Mouse (Mus musculus) right cerebral cortex, postnatal 4 days (tissue): ENCODE results near the gene Ift43.

Experiments used
- DNase-seq: peaks from one replicate; pipeline ENCODE4 v3.0.0-alpha.2; 2022

The Ift43 gene

DNA sequence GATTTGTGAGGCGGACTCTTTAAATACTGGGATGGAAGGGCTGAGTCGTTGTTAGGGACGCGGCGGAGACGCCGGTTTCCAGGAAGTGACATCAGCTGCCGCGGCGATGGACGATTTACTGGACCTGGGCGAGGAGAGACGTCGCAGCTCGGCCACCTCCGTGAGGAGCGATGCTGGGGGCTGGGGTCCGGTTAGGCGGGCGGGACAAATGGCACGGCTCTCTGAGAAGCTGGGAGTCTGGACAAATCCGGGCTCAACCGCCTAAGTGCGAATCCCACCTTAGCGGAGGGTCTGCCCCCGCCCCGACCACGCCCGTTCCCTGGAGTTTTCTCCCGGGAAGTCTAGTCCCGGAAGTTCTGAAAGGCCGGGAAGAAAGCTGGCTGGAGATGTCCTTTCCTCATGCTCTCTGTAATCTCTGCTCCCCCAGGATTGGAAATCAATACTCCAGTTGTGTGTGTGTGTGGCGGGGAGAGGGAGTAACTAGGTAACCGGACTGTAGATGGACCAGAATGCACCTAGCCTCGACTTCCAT is at the start of gene Ift43:
Ift43 (plus strand) TSS at position 61 of the 532 bp plus-strand sequence.
- DNase-seq, result peak; percentile 79

DNA sequence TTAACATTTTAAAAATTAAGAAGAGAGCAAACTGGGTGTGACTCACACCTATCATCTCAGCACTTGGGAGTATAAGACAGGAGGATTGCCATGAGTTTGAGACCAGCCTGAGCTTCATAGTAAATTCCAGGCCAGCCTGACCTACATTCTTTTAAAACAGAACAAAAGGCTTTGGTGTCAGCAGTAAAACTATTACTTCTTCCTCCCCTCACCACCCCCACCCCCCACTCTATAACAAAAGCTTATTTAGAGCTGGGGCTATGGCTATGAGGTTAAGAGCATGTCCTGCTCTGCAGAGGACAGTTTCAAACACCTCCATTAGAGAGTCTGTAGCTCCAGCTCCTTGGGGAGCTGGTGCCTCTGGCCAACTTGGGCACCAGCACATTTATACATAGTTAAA is 46.8 kb upstream of the Ift43 start:
- no peak for DNase-seq

DNA sequence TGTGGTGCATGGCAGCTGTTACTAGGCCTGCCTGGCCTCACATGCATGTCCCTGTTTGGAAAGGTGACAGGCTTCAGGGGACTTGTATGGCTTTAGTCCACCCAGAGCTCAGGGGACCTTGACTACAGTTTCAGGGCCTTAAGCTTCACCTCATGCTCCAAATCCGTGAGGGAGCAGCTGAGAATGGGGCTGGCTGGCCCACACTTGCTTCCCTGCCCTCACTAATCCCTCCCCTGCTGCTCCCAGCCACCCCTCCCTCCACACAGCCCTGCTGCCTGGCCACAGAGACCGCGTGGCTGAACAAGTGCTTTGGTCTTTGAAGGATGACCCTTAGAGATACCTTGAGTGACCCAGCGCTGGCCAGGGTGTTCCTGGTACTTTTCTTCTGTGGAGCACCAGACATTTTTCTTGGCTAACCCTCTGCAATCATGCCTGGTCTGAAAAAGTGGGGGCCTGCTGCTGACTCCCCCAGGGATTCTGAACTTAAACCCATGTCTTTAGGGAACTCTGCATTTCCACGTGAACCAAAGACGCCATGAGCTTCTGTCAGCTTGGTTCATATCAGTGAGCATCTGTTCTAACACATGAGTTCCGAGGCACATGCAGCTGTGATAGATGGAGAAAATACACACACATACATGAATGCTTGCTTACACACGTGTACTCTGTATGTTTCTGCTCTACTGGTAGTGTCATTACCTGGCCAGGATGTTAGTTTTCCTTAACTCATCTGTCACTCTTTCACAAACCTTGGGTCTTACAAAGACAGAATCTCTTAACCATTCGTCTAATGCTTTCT is 45.8 kb upstream of the Ift43 start:
- DNase-seq, result no peak

DNA sequence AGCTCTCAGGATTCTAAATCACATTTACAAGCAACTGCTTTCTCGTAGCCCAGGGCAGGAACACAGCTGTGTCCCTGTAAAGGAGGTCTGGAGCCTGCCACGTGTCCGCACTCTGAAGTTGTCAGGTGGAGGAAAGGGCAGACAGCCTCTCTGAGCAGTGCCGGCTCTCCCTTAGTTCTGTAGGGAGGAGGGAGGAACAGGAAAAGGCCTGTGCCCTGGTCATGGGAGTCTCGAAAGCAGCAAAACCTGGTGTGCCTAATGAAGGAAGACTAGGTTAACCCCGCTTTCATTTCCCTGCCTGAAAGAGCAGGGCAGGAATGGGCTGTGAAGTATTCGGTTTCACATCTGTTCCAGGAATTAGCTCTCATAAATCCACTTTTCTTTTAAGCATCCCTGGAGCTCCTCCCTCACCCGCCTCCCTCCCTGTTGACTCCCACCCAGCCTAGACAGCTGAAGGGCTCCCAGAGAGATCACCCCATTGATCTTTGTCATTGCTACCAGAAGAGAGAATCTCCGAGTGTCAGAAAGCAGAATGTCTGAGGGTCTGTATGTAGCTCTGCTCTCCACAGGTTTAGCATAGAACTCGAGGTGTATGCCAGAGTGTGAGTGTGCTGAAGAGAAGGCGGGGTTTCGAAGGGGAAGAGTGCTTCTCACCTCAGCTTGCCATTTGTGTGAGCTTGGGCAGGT is 45.0 kb upstream of the Ift43 start:
- no peak for DNase-seq

DNA sequence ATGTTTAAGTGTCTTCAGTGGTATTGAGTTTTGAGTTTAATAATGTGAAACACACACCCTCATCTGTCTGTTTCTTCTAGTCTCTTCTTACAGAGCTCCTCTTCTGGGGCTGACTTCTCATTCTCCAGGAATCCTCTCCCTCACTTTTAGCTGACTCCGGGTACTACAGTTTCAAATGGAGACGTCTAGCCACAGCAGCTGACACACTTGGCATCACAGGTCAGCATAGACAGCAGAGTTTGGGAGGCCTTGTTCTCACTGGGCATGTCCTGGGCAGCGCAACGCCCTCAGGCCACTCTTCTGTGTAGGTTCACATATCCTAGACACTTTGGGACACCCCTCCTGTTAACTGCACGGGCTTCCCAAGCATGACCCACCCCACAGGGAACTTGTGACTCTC is 43.3 kb upstream of the Ift43 start:
- DNase-seq, result no peak

DNA sequence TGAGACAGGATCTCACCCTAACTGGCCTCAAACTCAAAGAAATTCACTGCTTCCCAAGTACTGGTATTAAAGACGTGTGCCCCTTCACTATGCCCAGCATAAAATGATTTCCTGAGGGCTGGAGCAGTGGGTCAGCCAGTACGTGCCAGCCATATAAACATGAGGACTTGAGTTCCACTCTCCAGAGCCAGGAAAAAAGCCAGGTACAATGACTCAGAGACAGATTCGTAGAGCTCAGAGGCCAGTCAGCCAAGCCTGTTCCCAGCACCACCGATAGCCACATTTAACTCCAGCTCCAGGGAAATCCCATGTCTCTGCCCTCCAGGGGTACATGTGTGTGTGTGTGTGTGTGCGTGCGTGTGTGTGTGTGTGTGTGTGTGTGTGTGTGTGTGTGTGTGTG is 42.6 kb upstream of the Ift43 start:
- no peak for DNase-seq

DNA sequence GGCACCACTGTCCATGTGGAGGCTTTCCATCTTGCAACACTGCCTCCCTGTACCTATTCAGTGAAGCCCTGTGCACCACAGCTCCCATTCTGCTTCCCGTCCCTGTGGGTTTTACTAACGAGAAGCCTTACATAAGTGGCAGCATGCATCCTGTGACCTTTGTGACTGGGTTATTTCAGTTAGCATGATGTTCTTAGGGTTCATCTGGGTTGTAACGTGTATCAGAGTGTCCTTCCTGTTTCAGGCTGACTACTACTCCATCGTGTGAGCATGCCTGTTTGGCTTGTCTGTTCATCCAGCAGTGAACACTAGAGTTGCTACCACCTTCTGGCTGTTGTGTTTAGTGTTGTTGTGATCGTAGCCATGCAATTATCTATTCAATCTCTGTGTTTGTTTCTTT is 36.2 kb upstream of the Ift43 start:
- no peak for DNase-seq

DNA sequence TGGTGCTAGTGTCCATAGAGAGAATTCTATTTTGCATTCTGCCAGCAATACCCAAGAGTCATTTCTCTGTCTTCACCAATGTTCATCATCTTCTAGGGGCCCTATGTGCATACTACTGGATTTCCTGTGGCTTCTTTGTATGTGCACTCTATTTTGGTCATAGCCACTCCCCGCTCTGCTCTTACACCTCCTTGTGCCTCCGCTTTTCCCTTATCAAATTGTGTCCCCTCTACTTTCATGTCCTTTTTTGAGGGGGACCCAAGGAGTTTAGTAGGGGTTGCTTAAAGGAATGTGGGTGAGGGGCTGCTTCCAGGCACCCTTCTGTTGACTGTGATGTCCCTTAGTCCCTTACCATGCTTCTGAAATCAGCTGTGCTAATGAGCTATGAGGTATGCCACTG is 35.6 kb upstream of the Ift43 start:
- no peak for DNase-seq

DNA sequence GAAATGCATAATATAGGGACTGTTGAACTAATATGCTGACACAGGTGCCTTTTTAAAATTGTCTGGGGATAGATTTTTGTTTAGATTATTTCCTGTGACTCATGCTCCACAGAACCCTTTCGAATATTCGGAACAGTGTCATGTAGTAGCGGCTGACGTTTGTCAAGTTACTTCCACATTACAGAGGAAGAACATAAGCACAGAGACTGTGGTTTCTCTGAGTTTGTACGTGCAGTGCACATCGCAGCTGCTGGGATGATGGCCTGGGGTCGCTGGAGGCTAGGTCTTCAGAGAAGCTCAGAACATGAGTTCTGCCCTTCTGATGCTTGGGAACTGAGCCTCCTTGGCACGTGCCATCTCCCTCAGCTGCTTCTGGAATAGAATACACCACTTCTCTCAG is 35.0 kb upstream of the Ift43 start:
- DNase-seq, result no peak

DNA sequence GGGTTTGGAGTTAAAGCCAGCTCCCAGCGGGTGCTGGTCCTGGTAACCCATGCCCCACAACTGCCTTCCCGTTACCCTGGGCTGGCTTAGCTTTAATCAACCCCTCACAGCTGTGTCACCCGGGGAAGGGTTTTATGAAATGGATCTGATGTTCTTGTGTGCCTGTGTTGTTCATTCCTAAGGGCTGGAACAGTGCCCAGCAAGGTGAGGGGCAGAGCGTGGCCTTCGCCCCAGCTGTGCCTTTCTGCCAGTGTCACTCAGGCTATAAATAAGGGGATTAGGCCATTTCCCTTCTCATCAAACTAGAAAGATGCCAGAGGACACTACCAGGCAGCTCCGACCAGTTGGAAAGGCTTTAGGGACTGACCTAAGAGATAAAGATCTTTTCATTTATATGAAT is 32.5 kb upstream of the Ift43 start:
- DNase-seq, result no peak

DNA sequence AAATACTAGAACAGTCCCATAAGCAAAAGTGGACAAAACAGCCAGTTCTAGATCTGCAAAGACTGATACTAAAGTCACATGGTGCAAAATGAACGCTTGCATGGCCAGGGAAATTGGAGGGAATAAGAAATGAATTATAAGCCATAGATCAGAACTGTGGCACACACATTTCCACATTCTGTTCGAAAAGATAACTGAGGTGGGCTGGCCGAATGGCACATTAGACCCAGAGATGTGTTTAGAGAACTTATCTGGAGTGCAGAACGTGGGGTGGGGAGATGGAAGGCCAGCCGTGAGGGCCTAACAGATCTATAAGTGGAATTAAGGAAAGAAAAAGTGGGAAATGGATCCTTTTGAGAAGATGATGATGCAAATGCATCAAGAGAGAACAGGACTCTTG is 30.9 kb upstream of the Ift43 start:
- DNase-seq, result no peak

DNA sequence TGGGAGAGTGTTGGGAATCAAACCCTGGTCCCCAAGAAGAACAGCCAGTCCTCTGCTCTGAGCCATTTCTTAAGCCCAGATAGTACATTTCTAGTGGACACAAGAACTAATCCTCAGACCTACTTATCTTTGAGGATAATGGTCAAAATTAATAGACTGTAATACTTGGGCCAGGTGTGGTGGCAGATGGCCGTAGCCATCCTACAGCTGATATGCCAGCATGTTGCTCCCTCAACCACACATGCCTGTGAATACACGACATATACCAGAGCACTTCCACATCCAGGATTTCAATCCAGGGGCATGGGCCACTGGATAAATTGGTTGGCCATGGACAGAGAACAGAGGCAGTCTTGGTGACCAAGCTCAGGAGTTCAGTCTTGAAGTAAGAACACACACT is 27.0 kb upstream of the Ift43 start:
- DNase-seq, result no peak

DNA sequence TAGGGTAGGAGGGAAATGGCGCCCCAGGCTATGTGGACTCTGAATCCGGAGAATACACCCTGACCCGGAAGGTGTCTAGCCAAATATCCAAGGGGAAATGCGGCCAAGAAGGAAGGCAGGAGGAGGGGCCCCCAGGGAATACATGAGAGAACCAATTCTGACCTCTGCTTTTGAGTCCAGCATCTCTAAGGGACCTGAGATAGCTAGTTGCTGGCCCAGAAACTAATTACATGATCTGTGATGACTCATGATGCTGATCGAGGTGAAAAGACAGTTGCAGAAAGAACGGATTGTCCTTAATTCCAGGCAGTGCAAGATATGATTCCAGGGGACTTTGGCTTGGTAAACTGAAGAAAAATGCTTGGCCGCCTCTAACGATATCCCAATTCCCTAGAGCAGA is 25.4 kb upstream of the Ift43 start:
- no peak for DNase-seq

DNA sequence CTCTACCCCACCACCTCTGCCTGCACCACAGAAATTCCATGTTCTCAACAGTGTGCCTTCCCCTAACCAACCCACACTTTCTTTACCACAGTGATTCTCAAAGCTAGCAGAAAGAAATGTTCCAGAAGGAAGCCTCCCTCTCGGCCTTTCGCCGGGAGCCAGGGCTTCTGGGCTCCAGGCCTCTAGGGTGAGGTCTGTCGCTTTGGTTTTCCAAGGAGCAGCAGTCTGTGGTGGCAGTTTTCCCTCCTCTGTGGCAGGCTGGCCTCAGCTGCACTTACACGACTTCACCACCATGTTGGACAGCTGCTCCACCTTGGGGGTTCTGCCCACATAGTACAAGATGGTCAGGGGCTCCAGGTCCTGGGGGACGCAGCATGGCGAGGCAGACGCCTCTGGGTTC is 24.8 kb upstream of the Ift43 start:
- DNase-seq, result no peak

DNA sequence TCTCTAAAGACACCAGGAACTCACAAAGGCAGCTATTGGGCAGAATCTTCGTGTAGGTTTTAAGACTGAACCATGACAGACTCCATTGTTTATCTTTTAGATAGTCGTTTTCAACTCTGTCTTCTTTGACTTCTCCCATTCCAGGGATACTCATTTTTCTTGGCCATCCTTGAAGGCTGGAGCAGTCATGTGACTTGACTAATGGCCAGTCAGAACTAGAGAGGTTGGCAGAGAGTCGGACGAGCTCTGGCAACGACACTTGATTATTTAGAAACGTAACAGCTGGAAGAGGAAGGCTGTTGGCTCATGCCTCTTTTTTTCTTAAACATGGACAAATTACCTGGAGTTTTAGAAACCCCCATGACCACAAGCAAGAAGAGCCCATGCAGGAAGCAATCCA is 23.0 kb upstream of the Ift43 start:
- DNase-seq, result no peak

DNA sequence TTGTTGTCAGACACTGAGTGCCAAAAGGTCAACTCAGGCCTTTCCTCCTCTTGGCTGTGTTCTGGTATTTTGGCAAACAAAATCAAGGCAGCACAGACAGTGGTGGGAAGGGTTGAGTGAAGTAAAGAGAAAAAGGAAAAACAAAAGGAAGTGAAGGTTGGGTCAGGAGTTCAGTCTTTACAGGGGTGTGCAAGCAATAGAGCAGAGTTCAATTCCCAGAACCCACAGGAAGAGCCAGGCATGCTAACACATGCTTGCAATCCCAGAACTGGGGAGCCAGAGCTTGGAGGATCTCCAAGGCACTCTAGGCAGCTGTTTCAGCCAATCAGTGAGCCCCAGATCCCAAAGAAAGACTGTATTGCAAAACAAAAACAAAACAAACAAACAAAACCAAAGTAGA is 17.5 kb upstream of the Ift43 start:
- DNase-seq, result no peak

DNA sequence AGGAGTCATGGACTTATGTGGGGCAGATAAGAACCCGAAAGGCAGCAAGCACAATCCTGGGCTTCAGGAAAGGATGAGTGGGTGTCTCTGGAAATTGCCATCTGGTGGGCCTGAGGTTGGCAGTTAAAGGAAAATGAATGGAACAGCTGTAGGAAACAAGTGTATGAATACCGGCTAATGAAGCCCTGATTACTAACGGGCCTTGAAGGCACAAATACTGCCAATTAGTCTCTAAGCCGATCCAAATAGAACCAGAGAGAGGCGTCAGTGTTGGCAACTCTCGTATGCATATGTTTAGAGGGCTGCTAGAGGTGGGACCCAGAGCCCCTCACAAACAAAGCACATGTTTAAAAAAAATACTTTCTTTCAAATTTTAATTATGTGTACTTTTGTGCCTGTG is 10.9 kb upstream of the Ift43 start:
- DNase-seq, result no peak

DNA sequence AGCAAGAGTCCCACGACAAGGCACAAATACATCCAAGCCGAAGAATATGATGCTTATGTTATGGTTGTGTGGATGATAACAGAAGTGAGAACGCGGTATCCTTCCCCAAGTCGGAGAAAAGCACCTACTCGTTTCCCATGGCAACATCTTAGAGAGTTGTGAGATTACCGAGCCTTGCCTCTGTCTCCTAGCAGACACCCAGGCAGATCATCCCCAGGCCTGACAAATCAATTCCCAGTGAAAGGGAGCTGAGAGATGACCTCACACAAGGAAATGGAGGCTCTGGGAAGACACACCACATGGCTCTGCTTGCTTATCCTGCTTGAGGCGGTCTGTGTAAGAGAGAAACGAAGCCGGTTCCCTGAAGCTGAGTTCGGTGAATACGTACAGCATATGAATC is 7.7 kb upstream of the Ift43 start:
- no peak for DNase-seq

DNA sequence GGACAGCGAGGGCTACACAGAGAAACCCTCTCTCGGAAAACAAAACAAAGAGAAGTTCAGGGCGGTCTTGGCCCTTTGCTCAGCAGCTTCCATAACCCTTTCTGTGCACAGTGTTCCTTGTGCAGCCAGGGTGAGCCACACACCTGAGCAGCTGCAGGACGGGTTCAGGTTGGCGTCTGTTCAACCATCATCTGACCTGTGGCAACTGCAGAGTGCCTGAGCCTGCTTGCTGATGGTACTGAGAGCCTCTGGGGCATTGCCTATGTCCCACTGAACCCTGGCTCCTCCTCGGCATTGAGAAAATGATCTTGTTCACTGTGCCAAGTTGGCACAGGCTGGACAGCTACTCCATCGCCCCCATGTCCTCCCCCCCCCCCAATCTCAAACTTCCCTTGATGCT is 7.0 kb upstream of the Ift43 start:
- no peak for DNase-seq

DNA sequence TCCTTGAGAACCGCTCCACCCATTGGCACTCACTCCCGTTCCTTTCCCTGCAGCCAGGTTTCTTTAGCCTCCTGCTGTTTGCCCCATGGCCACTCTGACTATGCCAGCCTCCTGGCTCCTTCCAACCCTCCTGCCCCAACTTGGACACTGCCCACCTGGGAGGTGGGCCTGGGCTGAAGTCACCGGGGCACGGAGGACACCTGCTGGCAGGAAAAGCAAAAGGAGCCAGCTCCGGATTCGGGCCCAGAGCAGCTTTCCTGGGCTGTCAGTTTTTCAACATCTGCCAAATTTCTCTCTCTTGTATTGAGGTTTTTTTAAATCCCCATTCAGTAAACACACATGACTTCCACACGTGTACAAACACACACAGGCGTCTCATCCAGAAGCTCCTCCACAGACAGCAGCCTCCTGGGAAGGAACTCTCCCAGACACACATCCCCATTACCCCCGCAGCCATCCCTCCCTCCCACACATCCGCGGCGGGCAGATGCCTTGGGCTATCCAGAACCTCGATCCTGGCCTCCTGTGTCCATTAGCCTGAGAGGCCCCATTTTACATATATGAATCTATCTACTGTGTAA is 5.9 kb upstream of the Ift43 start:
- no peak for DNase-seq

DNA sequence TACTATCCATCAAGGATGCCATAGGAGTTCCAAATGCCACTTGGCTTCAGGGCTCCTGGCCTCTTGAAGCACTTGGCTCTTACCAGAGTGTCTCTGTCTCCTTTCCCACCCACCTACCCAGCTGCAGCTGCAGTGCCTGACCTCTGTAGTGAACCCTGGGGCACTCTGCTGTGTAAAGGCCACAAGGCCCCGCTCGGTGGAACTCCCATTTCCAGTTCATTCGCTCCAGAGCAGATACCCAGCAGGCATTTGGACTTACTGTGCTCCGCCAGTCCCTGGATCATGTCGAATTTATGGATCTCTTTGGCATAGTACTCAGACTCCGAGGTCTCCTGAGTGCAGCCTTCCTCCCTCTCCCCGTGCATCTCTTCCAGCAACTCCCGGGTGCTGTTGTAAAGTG is 5.0 kb upstream of the Ift43 start:
- DNase-seq, result no peak

DNA sequence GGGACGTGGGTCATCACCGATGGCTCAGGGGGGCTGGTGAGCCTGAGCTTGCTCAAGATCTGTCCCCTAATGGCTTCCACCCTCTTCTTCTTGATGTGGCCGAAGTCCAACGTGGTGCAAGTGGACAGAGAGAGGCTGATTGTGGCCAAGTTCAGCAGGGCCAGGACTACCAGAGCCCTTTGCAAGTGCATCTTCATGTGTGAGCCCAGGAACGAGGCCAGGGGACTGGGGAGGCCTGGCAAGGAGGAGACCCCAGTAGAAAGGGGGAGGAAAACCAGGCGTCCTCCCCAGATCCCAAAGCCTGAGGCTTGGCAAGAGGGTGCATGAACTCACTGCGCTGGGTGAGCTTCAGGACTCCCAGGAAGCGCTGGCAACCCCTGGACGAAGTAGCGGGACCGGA is 4.6 kb upstream of the Ift43 start:
- DNase-seq, result no peak

DNA sequence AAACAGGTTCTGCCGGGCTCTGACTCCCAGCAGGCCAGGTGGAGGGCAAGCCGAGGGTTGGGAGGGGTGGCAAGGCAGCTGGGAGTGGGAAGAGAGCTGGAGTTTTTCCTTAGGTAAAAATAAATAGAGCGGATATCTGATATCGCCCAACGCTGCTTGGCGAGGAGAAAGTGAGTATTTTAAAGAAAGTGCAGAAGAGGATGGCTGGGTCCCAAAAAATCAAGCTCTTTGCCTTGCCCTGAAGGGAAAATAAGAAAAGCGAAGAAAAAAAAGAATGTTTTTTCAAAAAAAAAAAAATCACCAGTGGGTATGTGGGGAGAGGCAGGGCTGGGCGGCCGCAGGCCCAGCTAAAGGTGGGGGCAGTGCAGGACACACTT is 4.2 kb upstream of the Ift43 start:
- no peak for DNase-seq

DNA sequence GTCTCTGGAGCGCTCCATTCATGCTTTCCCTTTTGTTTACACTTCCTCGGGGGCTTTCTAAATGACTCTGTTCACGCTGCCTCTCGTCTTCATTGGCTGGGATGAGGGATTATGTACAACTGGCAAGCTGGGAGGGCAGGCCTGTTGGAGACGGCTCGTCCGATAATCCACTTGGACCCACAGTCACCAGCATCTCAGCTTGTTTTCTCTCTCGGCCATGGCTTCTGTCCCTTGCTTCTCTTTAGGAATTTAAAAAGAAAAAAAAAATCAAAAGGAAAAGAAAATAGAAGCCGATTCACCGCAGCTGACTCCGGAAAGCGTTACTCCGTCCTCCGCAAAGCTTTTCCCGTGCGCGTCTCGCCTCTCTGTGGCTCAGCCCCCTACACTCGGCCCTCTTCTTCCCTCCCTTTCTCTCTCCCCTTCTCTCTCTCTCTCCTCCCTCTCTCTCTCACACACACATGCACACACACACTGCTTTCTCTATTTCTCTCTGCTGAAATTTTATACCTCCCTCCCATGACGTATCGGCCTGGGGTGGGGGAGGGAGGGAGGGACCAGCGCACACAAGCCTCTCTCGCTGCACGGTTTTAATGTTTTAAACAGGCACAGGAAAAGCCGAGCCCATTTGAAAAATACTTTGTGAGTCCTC is 3.7 kb upstream of the Ift43 start, which contains the start of gene Tgfb3:
Tgfb3 (minus strand) TSS at position 489 of the 649 bp plus-strand sequence.
- DNase-seq, result no peak
